Mouse (Mus musculus) C2C12 (cell line): ENCODE results near the gene Pard3b.

Source experiments
- CTCF ChIP-seq: IDR thresholded peaks from one replicate; pipeline ENCODE4 v1.5.1; 2011; ENCODE audit not compliant: control insufficient read depth, insufficient read depth, insufficient read length
- FOSL1 ChIP-seq: IDR thresholded peaks from one replicate; pipeline ENCODE4 v1.8.0; 2011; ENCODE audit warnings: mild to moderate bottlenecking, low read length; ENCODE audit not compliant: poor library complexity, insufficient read depth, severe bottlenecking
- MAX ChIP-seq: IDR thresholded peaks from one replicate; pipeline ENCODE4 v1.6.1; 2011; ENCODE audit warnings: mild to moderate bottlenecking, control low read depth
- MYOD1 ChIP-seq: IDR thresholded peaks from one replicate; pipeline ENCODE4 v1.6.1; 2011; ENCODE audit warnings: low read depth; ENCODE audit not compliant: control insufficient read depth, insufficient read length
- MYOG ChIP-seq: IDR thresholded peaks from one replicate; pipeline ENCODE4 v1.6.1; 2011; ENCODE audit not compliant: control insufficient read depth, insufficient read length; ENCODE audit errors: extremely low read depth
- USF1 ChIP-seq: IDR thresholded peaks from one replicate; pipeline ENCODE4 v1.6.1; 2011; ENCODE audit warnings: low read depth, mild to moderate bottlenecking, control low read depth, moderate library complexity

DNA sequence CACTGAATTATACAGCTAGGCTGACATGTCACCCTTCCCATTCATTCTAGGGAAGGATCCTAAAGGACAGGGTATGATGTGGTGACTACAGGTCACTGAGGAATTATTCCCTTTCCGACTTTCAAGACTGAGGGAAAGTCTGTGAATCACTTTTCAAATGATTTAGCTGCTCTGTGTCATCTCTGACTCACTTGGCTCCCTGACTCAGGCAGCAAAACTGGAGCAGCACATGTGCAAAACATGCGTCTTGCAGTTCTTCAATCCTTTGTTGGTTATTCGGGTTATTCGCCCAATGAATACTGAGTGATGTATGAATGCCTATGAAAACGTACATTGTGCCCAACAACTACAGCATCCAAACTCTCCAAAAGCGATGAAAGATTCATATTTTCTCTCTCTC, 912.9 kb downstream of the Pard3b start:
- TF ChIP-seq USF1 (peak; percentile 37), FOSL1 (peak; percentile 100), CTCF (no peak), MYOD1 (peak; percentile 40), MAX (peak; percentile 100), MYOG (no peak)
